Mouse (Mus musculus): ENCODE measurements around the gene Olfr70.

Gene Olfr70

GRCm38 (mm10) chr4:43655656-43656338 lies 44.8 kb downstream of the Olfr70 start:
- no peak for DNase-seq (ENCODE audit: low spot score in 2 of 2)

GRCm38 (mm10) chr4:43653161-43654015 lies 47.2 kb downstream of the Olfr70 start, which contains the start of gene Spag8:
Gene Spag8, minus strand, starts transcription at chr4:43653594.
- peak in 1 of 2 experiments; percentile 41 for DNase-seq (ENCODE audit: low spot score in 2 of 2)

- no peak for DNase-seq (ENCODE audit: low spot score in 2 of 2)
Measured at GRCm38 (mm10) chr4:43652726-43653125, 47.9 kb downstream of the Olfr70 start.

GRCm38 (mm10) chr4:43649783-43650182 lies 50.8 kb downstream of the Olfr70 start:
- DNase-seq (ENCODE audit: low spot score in 2 of 2): no peak

Data from spleen, postnatal 4 days (tissue).